In the genomic region with DNA sequence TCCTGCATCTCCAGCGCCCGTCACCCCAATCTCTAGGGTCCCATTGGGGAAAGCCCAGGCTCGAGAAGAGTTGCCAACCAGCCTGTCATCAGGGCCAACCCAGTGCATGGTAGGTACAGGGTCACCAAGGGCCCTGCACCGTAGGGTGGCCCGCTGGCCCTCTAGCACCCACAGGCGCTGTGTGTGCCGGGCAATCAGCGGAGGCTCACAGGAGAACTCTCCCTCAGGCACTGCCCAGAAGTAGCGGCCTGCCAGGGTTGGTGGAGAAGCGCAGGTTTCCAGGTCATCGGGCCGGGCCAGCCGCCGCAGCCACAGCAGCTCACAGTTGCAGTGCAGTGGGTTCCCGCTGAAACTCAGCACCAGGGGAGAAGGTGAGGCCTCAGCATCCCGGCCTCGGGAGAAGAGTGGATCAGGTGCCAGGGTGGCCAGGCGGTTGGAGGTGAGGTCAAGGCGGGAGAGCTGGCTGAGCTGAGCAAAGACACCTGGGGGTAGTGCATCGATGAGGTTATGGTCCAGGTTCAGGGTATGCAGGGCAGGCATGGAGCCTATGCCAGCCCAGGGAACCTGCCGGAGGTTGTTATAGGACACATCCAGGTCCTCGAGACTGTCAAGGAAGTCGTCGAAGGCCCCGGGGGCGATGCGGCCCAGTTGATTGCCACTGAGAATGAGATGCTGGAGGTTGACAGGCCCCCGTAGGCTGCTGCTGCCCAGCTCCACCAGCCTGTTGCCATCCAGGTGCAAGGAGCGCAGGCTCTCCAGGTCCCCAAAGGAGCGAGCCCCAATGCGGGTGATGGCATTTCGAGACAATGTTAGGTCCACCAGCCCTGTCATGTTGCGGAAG, we compare ENCODE assay signal across 8 mouse cellular contexts. TPM values are rescaled to one million over a fixed set of nuclear protein-coding genes. Genes with fewer than 3 reads are reported as not detected.
DNase-seq lines count a peak whose midpoint lies in the region; ATAC-seq and TF ChIP-seq lines count a peak whose summit lies in the region.

No protein-coding gene starts in this region.

- no peak for DNase-seq in heart, postnatal 10 days
- no peak for DNase-seq in ovary, postnatal 14 days (ENCODE audit: low spot score)
- DNase-seq in gastrocnemius, postnatal 25 days: no peak

- no peak for ATAC-seq in heart, embryonic 14.5 days (ENCODE audit: insufficient number of reproducible peaks, insufficient read depth, low FRiP score, low read depth)
- no peak for ATAC-seq in embryonic facial prominence, embryonic 15.5 days (ENCODE audit: insufficient number of reproducible peaks, low FRiP score, low TSS enrichment, low read depth)
- ATAC-seq in limb, embryonic 12.5 days (ENCODE audit: insufficient number of reproducible peaks, insufficient read depth, low FRiP score, low TSS enrichment, low read depth): no peak
- ATAC-seq in CD4-positive, CD25-positive, alpha-beta regulatory T cell, adult 4 months: no peak

- H3ac ChIP-seq in C2C12 (ENCODE audit: control insufficient read depth, insufficient read length, low read depth): peak overlapping the region; percentile 55

- no peaks in the 10 kb centered on the region for H3K9me3 ChIP-seq in heart, embryonic 14.5 days (ENCODE audit: control insufficient read depth, low read length)
- no peaks in the 10 kb centered on the region for H3K9me3 ChIP-seq in embryonic facial prominence, embryonic 15.5 days (replicated peaks)
- no peaks in the 10 kb centered on the region for H3K9me3 ChIP-seq in limb, embryonic 12.5 days

- H3K27ac ChIP-seq in heart, embryonic 14.5 days (replicated peaks in 1 of 2; ENCODE audit: control insufficient read depth in 1 of 2, insufficient read depth in 1 of 2, low read depth in 2 of 2, low read length in 2 of 2): no peak overlapping the region
- H3K27ac ChIP-seq in embryonic facial prominence, embryonic 15.5 days (replicated peaks): no peak overlapping the region
- H3K27ac ChIP-seq in limb, embryonic 12.5 days: peak overlapping the region; percentile 94; the same call in 1 of the 2 replicates

- intact Hi-C loops in heart, postnatal 10 days (cut with DNase I): no loop called here

- peaks cover 8 to 10% of the 10 kb centered on the region in 2 experiments; a peak in 3 of 4 replicates for H3K4me1 ChIP-seq in heart, embryonic 14.5 days (ENCODE audit: control insufficient read depth in 2 of 2, insufficient read depth in 2 of 2, low read length in 2 of 2)
- peaks cover 41% of the 10 kb centered on the region for H3K4me1 ChIP-seq in embryonic facial prominence, embryonic 15.5 days
- H3K4me1 ChIP-seq in limb, embryonic 12.5 days (replicated peaks): peaks cover 36% of the 10 kb centered on the region

- H3K27me3 ChIP-seq in heart, embryonic 14.5 days (ENCODE audit: control insufficient read depth, insufficient read depth, low read length): no peaks in the 10 kb centered on the region
- no peaks in the 10 kb centered on the region for H3K27me3 ChIP-seq in C2C12 (ENCODE audit: control insufficient read depth, insufficient read depth, insufficient read length)
- no peaks in the 10 kb centered on the region for H3K27me3 ChIP-seq in embryonic facial prominence, embryonic 15.5 days
- H3K27me3 ChIP-seq in limb, embryonic 12.5 days: no peaks in the 10 kb centered on the region

- H3K36me3 ChIP-seq in heart, embryonic 14.5 days (ENCODE audit: control insufficient read depth, insufficient read depth, low read length): peaks cover 23% of the 10 kb centered on the region
- H3K36me3 ChIP-seq in C2C12 (ENCODE audit: control insufficient read depth, insufficient read depth): peaks cover 12% of the 10 kb centered on the region
- peaks cover 29% of the 10 kb centered on the region for H3K36me3 ChIP-seq in embryonic facial prominence, embryonic 15.5 days
- peaks cover 40% of the 10 kb centered on the region for H3K36me3 ChIP-seq in limb, embryonic 12.5 days

- H3K79me3 ChIP-seq in C2C12 (ENCODE audit: low read depth): peaks cover 12% of the 10 kb centered on the region

- H3K9ac ChIP-seq in heart, embryonic 14.5 days (ENCODE audit: low read length): peak overlapping the region; percentile 95; the same call in 1 of the 2 replicates
- H3K9ac ChIP-seq in embryonic facial prominence, embryonic 15.5 days: no peak overlapping the region
- H3K9ac ChIP-seq in limb, embryonic 12.5 days (replicated peaks): peak overlapping the region; percentile 97

- H3K4me3 ChIP-seq in heart, embryonic 14.5 days (ENCODE audit: control insufficient read depth in 1 of 2, insufficient read depth in 1 of 2, low read depth in 1 of 2, low read length in 2 of 2): no peak overlapping the region
- H3K4me3 ChIP-seq in C2C12 (ENCODE audit: insufficient read depth, poor library complexity, severe bottlenecking): no peak overlapping the region
- H3K4me3 ChIP-seq in embryonic facial prominence, embryonic 15.5 days (replicated peaks): peak overlapping the region; percentile 86
- peak overlapping the region; percentile 93 for H3K4me3 ChIP-seq in limb, embryonic 12.5 days (replicated peaks)

- TF ChIP-seq CTCF in C2C12 (IDR thresholded peaks at IDR 0.05; ENCODE audit: control insufficient read depth, insufficient read depth, insufficient read length): no peak

- H3K79me2 ChIP-seq in C2C12 (ENCODE audit: control insufficient read depth, insufficient read depth): peaks cover 27% of the 10 kb centered on the region

- H3K4me2 ChIP-seq in heart, embryonic 14.5 days (ENCODE audit: low read length): peak overlapping the region; percentile 89; the same call in 1 of the 2 replicates
- peak overlapping the region; percentile 75 for H3K4me2 ChIP-seq in embryonic facial prominence, embryonic 15.5 days (replicated peaks)
- peak overlapping the region; percentile 76 for H3K4me2 ChIP-seq in limb, embryonic 12.5 days

- WGBS in heart, embryonic 14.5 days: 90% methylated on average over 33 of the region's 33 CpGs
- 84% methylated on average over 33 of the region's 33 CpGs for WGBS in embryonic facial prominence, embryonic 15.5 days
- WGBS in limb, embryonic 12.5 days: 89% methylated on average over 33 of the region's 33 CpGs

TF ChIP-seq in C2C12, 6 proteins besides CTCF, POLR2A, EP300 and RAD21:
- TF ChIP-seq MAX (IDR thresholded peaks at IDR 0.05): no peak

RNA-seq across cellular contexts. Expression of a gene that starts 1.8 kb away (rescaled TPM):
- 5.1 and 6.1 TPM in 2 replicates for polyA plus RNA-seq in heart, embryonic 14.5 days (2014; fragmentation: Nextera tagmentation; extraction: Ambion mirVana)
- 10 to 100 TPM; 12.6 to 16.0 TPM for total RNA-seq in heart, postnatal 10 days (2021)
- 40.8 TPM for polyA plus RNA-seq in C2C12 (2012; fragmentation: generic; extraction: Trizol)
- polyA plus RNA-seq in embryonic facial prominence, embryonic 15.5 days (2015; fragmentation: Nextera tagmentation; extraction: Ambion mirVana): 7.6 and 8.4 TPM in 2 replicates
- 12.1 and 15.4 TPM in 2 replicates for polyA plus RNA-seq in limb, embryonic 12.5 days (2016; fragmentation: Nextera tagmentation; extraction: Ambion mirVana)
- polyA plus RNA-seq in CD4-positive, CD25-positive, alpha-beta regulatory T cell, adult 4 months (2017; shearing (Covaris generic)): not detected
- total RNA-seq in gastrocnemius, postnatal 25 days (2021): 1 to 10 TPM; 1.4 to 1.5 TPM

RNA-seq across cellular contexts. Expression of a gene that starts 11.8 kb away (rescaled TPM):
- 35.8 and 38.5 TPM in 2 replicates for polyA plus RNA-seq in heart, embryonic 14.5 days (2014; fragmentation: Nextera tagmentation; extraction: Ambion mirVana)
- total RNA-seq in heart, postnatal 10 days (2021): 10 to 100 TPM; 14.9 to 16.2 TPM
- polyA plus RNA-seq in C2C12 (2012; fragmentation: generic; extraction: Trizol): 56.9 TPM
- 65.6 and 65.9 TPM in 2 replicates for polyA plus RNA-seq in embryonic facial prominence, embryonic 15.5 days (2015; fragmentation: Nextera tagmentation; extraction: Ambion mirVana)
- 68.1 and 68.8 TPM in 2 replicates for polyA plus RNA-seq in limb, embryonic 12.5 days (2016; fragmentation: Nextera tagmentation; extraction: Ambion mirVana)
- 10 to 100 TPM; 45.3 to 50.7 TPM for polyA plus RNA-seq in CD4-positive, CD25-positive, alpha-beta regulatory T cell, adult 4 months (2017; shearing (Covaris generic))
- total RNA-seq in gastrocnemius, postnatal 25 days (2021): 1 to 10 TPM; 3.9 to 6.5 TPM

Comparison
In these comparisons a context has a peak if more than half of its experiments do, and no peak if none do; other contexts are left out.
1. H3K4me3 ChIP-seq: peak in embryonic facial prominence, embryonic 15.5 days (single experiment) and limb, embryonic 12.5 days (single experiment); none in heart, embryonic 14.5 days (0 of 2) and C2C12 (single experiment).
2. Peak in every context shown above with its lines, with median percentiles within 50 percentile points of each other: H3K4me2 ChIP-seq.